Mouse (Mus musculus): Measurements from ENCODE around the gene Rimklb.
A peak's percentile ranks its signal among the peaks of the same experiment; 100 is the strongest.

Rimklb gene

GRCm38 (mm10) chr6:122427456-122427855 is 71.1 kb downstream of the Rimklb start:
- no peak for DNase-seq (ENCODE audit: low read depth)

- DNase-seq (ENCODE audit: low read depth): no peak
Observed at GRCm38 (mm10) chr6:122417015-122417414, 81.5 kb downstream of the Rimklb start.

- no peak for DNase-seq (ENCODE audit: low read depth)
Observed at GRCm38 (mm10) chr6:122416347-122416746, 82.2 kb downstream of the Rimklb start.

GRCm38 (mm10) chr6:122411281-122411680 is 87.3 kb downstream of the Rimklb start:
- DNase-seq (ENCODE audit: low read depth): no peak

- DNase-seq (ENCODE audit: low read depth): peak; percentile 46
Observed at GRCm38 (mm10) chr6:122402240-122402639, 96.3 kb downstream of the Rimklb start.

GRCm38 (mm10) chr6:122400263-122400662 is 98.3 kb downstream of the Rimklb start:
- DNase-seq (ENCODE audit: low read depth): no peak
